Mouse (Mus musculus): ENCODE data around the gene Tspan9.

- TF ChIP-seq CTCF (IDR thresholded peaks at IDR 0.05; ENCODE audit: low read depth) (no peak), EP300 (IDR thresholded peaks at IDR 0.05; ENCODE audit: low read depth) (no peak)
Observed at GRCm38 (mm10) chr6:127911687-127912086, 231.7 kb downstream of the Tspan9 start.

Data from liver, postnatal 0 days (tissue).